Comparison of ENCODE assay signal across 8 mouse cellular contexts in the genomic region with DNA sequence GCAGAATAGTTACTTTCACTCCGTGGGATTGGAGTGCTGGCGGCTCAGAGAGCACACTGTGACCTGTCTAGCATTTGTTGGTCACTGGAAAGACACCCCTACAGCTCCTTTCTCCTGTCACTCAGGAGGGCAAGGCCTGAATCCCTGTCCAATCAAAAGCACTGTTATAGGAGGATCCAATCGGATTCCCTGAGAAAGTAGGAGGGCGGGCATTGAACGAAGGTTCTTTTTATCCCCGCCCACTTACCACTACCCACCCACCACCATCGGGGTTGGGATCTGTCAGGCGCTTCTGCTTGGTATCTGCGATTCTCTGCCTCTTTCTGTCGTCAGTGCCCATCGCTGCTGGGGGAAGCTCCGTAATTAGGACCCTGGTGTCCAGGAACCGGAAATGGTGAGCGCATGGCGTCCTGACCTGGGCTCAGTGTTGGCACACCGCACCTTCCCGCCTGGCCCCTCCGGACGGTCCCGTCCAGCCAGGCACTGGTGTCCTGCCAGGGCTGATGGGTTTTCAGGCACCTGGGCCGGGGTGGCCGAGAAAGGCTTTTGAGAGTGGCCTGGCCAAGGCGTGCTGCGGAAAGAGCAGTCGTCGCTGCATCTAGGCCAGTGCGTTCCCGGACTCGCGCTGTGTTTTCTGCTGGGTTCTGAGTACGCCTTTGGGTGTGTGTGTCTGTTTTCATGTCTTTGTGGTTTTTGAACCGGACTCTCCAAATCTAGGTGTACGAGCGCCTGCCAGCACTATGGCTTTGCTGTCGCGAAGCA. TPM values are rescaled to one million over a fixed set of nuclear protein-coding genes. Genes with fewer than 3 reads are reported as not detected.
DNase-seq lines count a peak whose midpoint lies in the region; ATAC-seq and TF ChIP-seq lines count a peak whose summit lies in the region.

No protein-coding gene starts in this region.

- peak overlapping the region; percentile 79 for H3K4me2 ChIP-seq in neural tube, embryonic 15.5 days

- 2% methylated on average over 36 of the region's 36 CpGs for WGBS in lung, adult 2 months
- 3% methylated on average over 36 of the region's 36 CpGs for WGBS in neural tube, embryonic 15.5 days

- peak; percentile 68; the same call in 1 of the 2 replicates for TF ChIP-seq POLR2A in lung, adult 2 months (IDR thresholded peaks at IDR 0.05; ENCODE audit: borderline replicate concordance, extremely low read depth, low read depth, low read length)

- ATAC-seq in neural tube, embryonic 15.5 days (ENCODE audit: low FRiP score), result peak; percentile 99

- peak overlapping the region; percentile 98 for H3K9ac ChIP-seq in neural tube, embryonic 15.5 days (replicated peaks)

- peak overlapping the region; percentile 96 for H3K27ac ChIP-seq in layer of hippocampus, adult 2 months
- peak overlapping the region; percentile 88 for H3K27ac ChIP-seq in neural tube, embryonic 15.5 days (replicated peaks)

- H3K4me1 ChIP-seq in lung, adult 2 months (ENCODE audit: control insufficient read depth, insufficient read depth, low read length), result peaks cover 6% of the 10 kb centered on the region
- peaks cover 33% of the 10 kb centered on the region for H3K4me1 ChIP-seq in neural tube, embryonic 15.5 days

- peaks cover 13% of the 10 kb centered on the region for H3K27me3 ChIP-seq in neural tube, embryonic 15.5 days (replicated peaks)

- H3K4me3 ChIP-seq in layer of hippocampus, adult 2 months, result peak overlapping the region; percentile 81
- H3K4me3 ChIP-seq in lung, adult 2 months (replicated peaks; ENCODE audit: extremely low read depth, low read depth, low read length), result peak overlapping the region; percentile 74
- H3K4me3 ChIP-seq in neural tube, embryonic 15.5 days (replicated peaks), result peak overlapping the region; percentile 88

- peaks cover 9% of the 10 kb centered on the region; the same call in 1 of the 2 replicates for H3K36me3 ChIP-seq in neural tube, embryonic 15.5 days

- TF ChIP-seq CTCF in layer of hippocampus, adult 2 months (conservative IDR thresholded peaks at IDR 0.05), result no peak
- no peak for TF ChIP-seq CTCF in lung, adult 2 months (IDR thresholded peaks at IDR 0.05; ENCODE audit: insufficient read depth, low read length)

- H3K9me3 ChIP-seq in neural tube, embryonic 15.5 days (replicated peaks), result no peaks in the 10 kb centered on the region

- peak; percentile 85 for DNase-seq in NIH3T3 (ENCODE audit: low read depth)
- peak; percentile 96 for DNase-seq in cerebellum, adult 9-10 months
- peak; percentile 93 for DNase-seq in forelimb bud, embryonic 11.5 days (ENCODE audit: low read depth, low spot score)
- peak; percentile 82 for DNase-seq in heart, postnatal 4 days
- peak; percentile 85 to 95 for DNase-seq in layer of hippocampus, adult 2 months (ENCODE audit: low spot score in 2 of 2)
- DNase-seq in lung, adult 2 months, result peak; percentile 80
- DNase-seq in testis, postnatal 14 days (ENCODE audit: low spot score), result peak; percentile 87

RNA-seq across cellular contexts. Expression of a gene that starts 36.5 kb away (rescaled TPM):
- not detected for total RNA-seq in heart, postnatal 4 days (2021)
- total RNA-seq in layer of hippocampus, adult 2 months (2021), result not detected
- not detected in 2 replicates for polyA plus RNA-seq in lung, adult 2 months (2012; rRNA removed)
- not detected in 2 replicates for polyA plus RNA-seq in neural tube, embryonic 15.5 days (2015; fragmentation: Nextera tagmentation; extraction: Ambion mirVana)

Comparison
In these comparisons a context has a peak if more than half of its experiments do, and no peak if none do; other contexts are left out.
1. Peak in every context shown above with its lines: DNase-seq, ATAC-seq, H3K4me3 ChIP-seq and H3K27ac ChIP-seq.